8 mouse cellular contexts compared by ENCODE assay signal in genomic region chrX:38634801-38635637, GRCm38 (mm10). TPM values are rescaled to one million over a fixed set of nuclear protein-coding genes. Genes with fewer than 3 reads are reported as not detected.
DNase-seq lines count a peak whose midpoint lies in the region; ATAC-seq and TF ChIP-seq lines count a peak whose summit lies in the region.

Gene C1galt1c1 (minus strand): TSS chrX:38635087.

- H3K4me1 ChIP-seq in heart, embryonic 12.5 days (replicated peaks), result 0 out of 2 replicates have a peak, but pooled peaks cover 3% of the 10 kb centered on the region
- H3K4me1 ChIP-seq in kidney, postnatal 0 days (replicated peaks; ENCODE audit: insufficient read depth, low read length), result no peaks in the 10 kb centered on the region
- no peaks in the 10 kb centered on the region for H3K4me1 ChIP-seq in liver, embryonic 11.5 days (replicated peaks; ENCODE audit: control insufficient read depth, insufficient read depth, low read length)
- no peaks in the 10 kb centered on the region; the same call in 1 of the 2 replicates for H3K4me1 ChIP-seq in stomach, embryonic 14.5 days (ENCODE audit: control insufficient read depth, insufficient read depth, low read length)

- peak; percentile 99 for ATAC-seq in erythroid progenitor cell, adult 5-6 weeks (replicated peaks; ENCODE audit: low FRiP score, poor library complexity, severe bottlenecking)
- ATAC-seq in heart, embryonic 12.5 days (ENCODE audit: insufficient number of reproducible peaks, low FRiP score), result peak; percentile 100
- ATAC-seq in kidney, postnatal 0 days (replicated peaks; ENCODE audit: low FRiP score, low read depth), result peak; percentile 100
- ATAC-seq in liver, embryonic 11.5 days (replicated peaks; ENCODE audit: low FRiP score), result peak; percentile 98
- peak; percentile 98 for ATAC-seq in stomach, embryonic 14.5 days (ENCODE audit: insufficient number of reproducible peaks, insufficient read depth, low FRiP score, low read depth)

- 15% methylated on average over 39 of the region's 43 CpGs for WGBS in heart, embryonic 12.5 days
- WGBS in kidney, postnatal 0 days, result 30% methylated on average over 35 of the region's 43 CpGs
- 18% methylated on average over 39 of the region's 43 CpGs for WGBS in liver, embryonic 11.5 days
- WGBS in stomach, embryonic 14.5 days, result 20% methylated on average over 43 of the region's 43 CpGs

- no peaks in the 10 kb centered on the region for H3K9me3 ChIP-seq in heart, embryonic 12.5 days (replicated peaks)
- H3K9me3 ChIP-seq in kidney, postnatal 0 days (replicated peaks; ENCODE audit: low read length), result no peaks in the 10 kb centered on the region
- no peaks in the 10 kb centered on the region for H3K9me3 ChIP-seq in liver, embryonic 11.5 days (ENCODE audit: control insufficient read depth, low read length)
- H3K9me3 ChIP-seq in stomach, embryonic 14.5 days (ENCODE audit: control insufficient read depth, low read depth, low read length), result no peaks in the 10 kb centered on the region

- peak within 1 kb of the TSS; percentile 87 for H3K27ac ChIP-seq in heart, embryonic 12.5 days (ENCODE audit: poor library complexity, severe bottlenecking)
- peak within 1 kb of the TSS; percentile 93 for H3K27ac ChIP-seq in kidney, postnatal 0 days
- peak within 1 kb of the TSS; percentile 73; the same call in 1 of the 2 replicates for H3K27ac ChIP-seq in liver, embryonic 11.5 days (ENCODE audit: low read depth, low read length)
- H3K27ac ChIP-seq in stomach, embryonic 14.5 days (ENCODE audit: low read length), result peak within 1 kb of the TSS; percentile 88

- H3K36me3 ChIP-seq in heart, embryonic 12.5 days, result no peaks in the 10 kb centered on the region
- no peaks in the 10 kb centered on the region for H3K36me3 ChIP-seq in kidney, postnatal 0 days (ENCODE audit: insufficient read depth, low read length)
- H3K36me3 ChIP-seq in liver, embryonic 11.5 days (ENCODE audit: control insufficient read depth, insufficient read depth, low read length), result no peaks in the 10 kb centered on the region
- H3K36me3 ChIP-seq in stomach, embryonic 14.5 days (ENCODE audit: control insufficient read depth, insufficient read depth, low read length), result no peaks in the 10 kb centered on the region

- H3K27me3 ChIP-seq in heart, embryonic 12.5 days (replicated peaks), result no peaks in the 10 kb centered on the region
- no peaks in the 10 kb centered on the region for H3K27me3 ChIP-seq in kidney, postnatal 0 days (ENCODE audit: insufficient read depth, low read length)
- H3K27me3 ChIP-seq in liver, embryonic 11.5 days (replicated peaks; ENCODE audit: control insufficient read depth, insufficient read depth, low read length), result no peaks in the 10 kb centered on the region
- H3K27me3 ChIP-seq in stomach, embryonic 14.5 days (ENCODE audit: control insufficient read depth, insufficient read depth, low read length), result no peaks in the 10 kb centered on the region

- peak within 1 kb of the TSS; percentile 74 for H3K9ac ChIP-seq in heart, embryonic 12.5 days
- H3K9ac ChIP-seq in kidney, postnatal 0 days (ENCODE audit: low read depth, low read length), result peak within 1 kb of the TSS; percentile 62
- peak within 1 kb of the TSS; percentile 62; the same call in 1 of the 2 replicates for H3K9ac ChIP-seq in liver, embryonic 11.5 days (ENCODE audit: low read depth, low read length)
- peak within 1 kb of the TSS; percentile 40; the same call in 1 of the 2 replicates for H3K9ac ChIP-seq in stomach, embryonic 14.5 days (replicated peaks; ENCODE audit: low read depth, low read length)

- H3K4me3 ChIP-seq in heart, embryonic 12.5 days, result peak within 1 kb of the TSS; percentile 58
- H3K4me3 ChIP-seq in kidney, postnatal 0 days (replicated peaks; ENCODE audit: low read depth, low read length), result peak within 1 kb of the TSS; percentile 41
- peak within 1 kb of the TSS; percentile 63 for H3K4me3 ChIP-seq in liver, embryonic 11.5 days (ENCODE audit: low read depth, low read length)
- H3K4me3 ChIP-seq in stomach, embryonic 14.5 days (ENCODE audit: low read depth, low read length), result peak within 1 kb of the TSS; percentile 41

- TF ChIP-seq CTCF in kidney, postnatal 0 days (IDR thresholded peaks at IDR 0.05; ENCODE audit: low read depth), result peak; percentile 25; the same call in 1 of the 2 replicates

- peak; percentile 94 for DNase-seq in CD4-positive helper T cell, adult 2 months (ENCODE audit: low read depth, low spot score)
- DNase-seq in brain, embryonic 18.5 days (ENCODE audit: low read depth, low spot score), result peak; percentile 77
- peak; percentile 93 for DNase-seq in kidney, postnatal 0 days (ENCODE audit: low spot score)
- peak; percentile 82 for DNase-seq in liver, embryonic 11.5 days (ENCODE audit: low spot score)
- peak; percentile 93 for DNase-seq in naive thymus-derived CD4-positive, alpha-beta T cell, adult 2 months (ENCODE audit: low read depth)

- H3K4me2 ChIP-seq in heart, embryonic 12.5 days, result peak within 1 kb of the TSS; percentile 60
- peak within 1 kb of the TSS; percentile 51 for H3K4me2 ChIP-seq in kidney, postnatal 0 days (ENCODE audit: low read length)
- H3K4me2 ChIP-seq in liver, embryonic 11.5 days, result peak within 1 kb of the TSS; percentile 59
- peak within 1 kb of the TSS; percentile 37 for H3K4me2 ChIP-seq in stomach, embryonic 14.5 days (replicated peaks; ENCODE audit: low read depth, low read length)

RNA-seq across cellular contexts. Expression of gene C1galt1c1, which starts in this region (rescaled TPM):
- total RNA-seq in erythroid progenitor cell, adult 5-6 weeks (2015; ENCODE audit: low replicate concordance), result 24.7 and 32.4 TPM in 2 replicates
- total RNA-seq in erythroid progenitor cell, adult 5-6 weeks (2017; ENCODE audit: low replicate concordance), result 13.0 and 18.3 TPM in 2 replicates
- 28.9 and 30.5 TPM in 2 replicates for polyA plus RNA-seq in heart, embryonic 12.5 days (2016; fragmentation: Nextera tagmentation; extraction: Ambion mirVana)
- polyA plus RNA-seq in kidney, postnatal 0 days (2015; fragmentation: Nextera tagmentation; extraction: Ambion mirVana), result 53.7 and 57.0 TPM in 2 replicates
- 18.1 and 22.1 TPM in 2 replicates for polyA plus RNA-seq in liver, embryonic 11.5 days (2014; fragmentation: Nextera tagmentation; extraction: Ambion mirVana)
- polyA plus RNA-seq in stomach, embryonic 14.5 days (2014; fragmentation: Nextera tagmentation; extraction: Ambion mirVana), result 31.9 and 37.5 TPM in 2 replicates

Comparison
In these comparisons a context has a peak if more than half of its experiments do, and no peak if none do; other contexts are left out.
1. Peak in every context shown above with its lines: DNase-seq, ATAC-seq, H3K4me3 ChIP-seq and H3K27ac ChIP-seq.